Mouse (Mus musculus) spleen, postnatal 4 days (tissue): ENCODE measurements around the gene Pcnt.

Experiments
- DNase-seq, 2 experiments: peaks; one replicate each; pipeline ENCODE4 v3.0.0; 2022; ENCODE audit warnings: low spot score in 2 of 2

Gene Pcnt

DNA sequence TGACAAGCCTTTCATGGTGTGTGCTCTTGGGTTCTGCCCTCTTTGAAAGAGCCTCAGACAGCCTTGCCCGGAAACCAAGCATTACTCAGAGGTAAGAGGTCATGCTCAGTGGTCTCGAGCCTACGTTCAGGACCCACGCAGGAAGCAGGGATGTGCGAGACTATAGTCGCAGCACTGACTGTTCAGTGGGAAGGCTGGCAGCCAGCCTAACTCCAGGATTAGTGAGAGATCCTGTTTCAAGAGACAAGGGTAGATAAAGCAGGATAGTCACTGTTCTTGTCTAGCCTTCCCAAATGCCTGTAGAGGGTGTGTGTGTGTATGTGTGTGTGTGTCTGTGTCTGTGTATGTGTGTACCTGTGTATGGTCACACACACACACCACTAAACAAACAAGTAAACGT, 126.4 kb downstream of the Pcnt start:
- DNase-seq: no peak

DNA sequence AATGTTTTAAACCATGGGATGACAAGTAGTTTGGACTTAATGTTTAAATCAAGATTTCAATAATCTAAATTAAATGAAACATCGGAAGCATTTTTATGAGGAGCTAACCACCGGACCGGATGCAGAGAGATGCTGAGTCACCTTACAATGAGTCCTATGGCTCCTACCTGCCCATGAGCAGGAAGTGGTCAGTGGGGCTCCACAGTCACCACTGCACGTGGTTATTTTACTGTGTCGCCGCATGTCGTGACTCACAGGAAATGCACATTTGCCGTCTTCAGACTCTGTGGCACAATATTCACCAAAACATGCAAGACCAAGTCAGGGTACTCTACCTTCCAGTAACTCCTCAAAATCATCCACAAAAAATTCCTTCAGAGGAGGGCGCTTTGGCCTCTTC, 135.8 kb downstream of the Pcnt start:
- DNase-seq: no peak
